Mouse (Mus musculus): Measurements from ENCODE around the gene Rpl41.

- TF ChIP-seq CTCF (IDR thresholded peaks at IDR 0.05; ENCODE audit: borderline replicate concordance, insufficient read depth, low read length): no peak
- TF ChIP-seq POLR2A (IDR thresholded peaks at IDR 0.05; ENCODE audit: low read depth, low read length): peak; percentile 96
Measured at GRCm38 (mm10) chr10:128547361-128548032, 1.6 kb downstream of the Rpl41 start, which contains the start of gene Zc3h10.

Measured in embryonic fibroblast, embryonic 13.5 days (primary cell).